Comparison of ENCODE assay signal across 13 mouse cellular contexts in genomic region chr11:87753891-87754501, GRCm38 (mm10). TPM values are rescaled to one million over a fixed set of nuclear protein-coding genes. Genes with fewer than 3 reads are reported as not detected.
A peak's percentile ranks its signal among the peaks of the same experiment; 100 is the strongest.
DNase-seq lines count a peak whose midpoint lies in the region; ATAC-seq lines count a peak whose summit lies in the region.
"Had no signal": no experiment of that assay in that cellular context is flagged by ENCODE, and none has a peak within 500 bp of the region (broad histone marks: within the 10 kb centered on the region; RNA-seq: fewer than 3 reads in every experiment).

No protein-coding gene starts in this region.

- no peak overlapping the region for H3K9ac ChIP-seq in forebrain, embryonic 15.5 days (replicated peaks)
- H3K9ac ChIP-seq in liver, embryonic 12.5 days: peak overlapping the region; percentile 94
- H3K9ac ChIP-seq in forebrain, embryonic 13.5 days: no peak overlapping the region
- H3K9ac ChIP-seq: embryonic facial prominence, embryonic 15.5 days had no signal

- no peak for DNase-seq in forebrain, embryonic 10.5 days (ENCODE audit: extremely low spot score, low spot score)
- peak; percentile 46 to 60 for DNase-seq in spleen, postnatal 10 days (ENCODE audit: low spot score in 2 of 2)
- DNase-seq in spleen, adult 12 weeks (ENCODE audit: low spot score): no peak
- peak; percentile 44 for DNase-seq in thymus, postnatal 14 days
- DNase-seq in layer of hippocampus, adult 11-12 months (ENCODE audit: low spot score): no peak
- DNase-seq: adrenal gland, postnatal 36 days; cerebellum, postnatal 14 days; kidney, adult 18-20 months had no signal

- peaks cover 10% of the 10 kb centered on the region for H3K4me1 ChIP-seq in forebrain, embryonic 10.5 days
- H3K4me1 ChIP-seq in forebrain, embryonic 15.5 days: no peaks in the 10 kb centered on the region
- H3K4me1 ChIP-seq in liver, embryonic 12.5 days: peaks cover 77% of the 10 kb centered on the region
- no peaks in the 10 kb centered on the region for H3K4me1 ChIP-seq in forebrain, embryonic 13.5 days

- H3K36me3 ChIP-seq in forebrain, embryonic 10.5 days (replicated peaks): no peaks in the 10 kb centered on the region
- H3K36me3 ChIP-seq in forebrain, embryonic 15.5 days: no peaks in the 10 kb centered on the region
- peaks cover 25% of the 10 kb centered on the region for H3K36me3 ChIP-seq in liver, embryonic 12.5 days
- H3K36me3 ChIP-seq in forebrain, embryonic 13.5 days (ENCODE audit: poor library complexity, severe bottlenecking): no peaks in the 10 kb centered on the region
- H3K36me3 ChIP-seq: embryonic facial prominence, embryonic 15.5 days had no signal

- 90% methylated on average over 5 of the region's 5 CpGs for WGBS in forebrain, embryonic 10.5 days
- 87% methylated on average over 5 of the region's 5 CpGs for WGBS in forebrain, embryonic 15.5 days
- WGBS in liver, embryonic 12.5 days (ENCODE audit: insufficient replicate concordance): 12% methylated on average over 5 of the region's 5 CpGs
- WGBS in forebrain, embryonic 13.5 days: 85% methylated on average over 5 of the region's 5 CpGs

- H3K27me3 ChIP-seq in forebrain, embryonic 10.5 days (ENCODE audit: poor library complexity, severe bottlenecking): no peaks in the 10 kb centered on the region
- H3K27me3 ChIP-seq in forebrain, embryonic 15.5 days: 0 out of 2 replicates have a peak, but pooled peaks cover 3% of the 10 kb centered on the region
- H3K27me3 ChIP-seq in liver, embryonic 12.5 days (replicated peaks): no peaks in the 10 kb centered on the region
- H3K27me3 ChIP-seq in forebrain, embryonic 13.5 days: no peaks in the 10 kb centered on the region

- no peak overlapping the region for H3K4me3 ChIP-seq in forebrain, embryonic 10.5 days
- no peak overlapping the region for H3K4me3 ChIP-seq in forebrain, embryonic 15.5 days
- H3K4me3 ChIP-seq in liver, embryonic 12.5 days: peak overlapping the region; percentile 82
- H3K4me3 ChIP-seq in forebrain, embryonic 13.5 days: no peak overlapping the region
- H3K4me3 ChIP-seq: embryonic facial prominence, embryonic 15.5 days; myocyte had no signal

- H3K27ac ChIP-seq in forebrain, embryonic 10.5 days: peak overlapping the region; percentile 53
- H3K27ac ChIP-seq in forebrain, embryonic 15.5 days (replicated peaks): no peak overlapping the region
- H3K27ac ChIP-seq in liver, embryonic 12.5 days: peak overlapping the region; percentile 100
- no peak overlapping the region for H3K27ac ChIP-seq in forebrain, embryonic 13.5 days
- H3K27ac ChIP-seq: embryonic facial prominence, embryonic 15.5 days had no signal

- no peaks in the 10 kb centered on the region for H3K9me3 ChIP-seq in forebrain, embryonic 10.5 days
- no peaks in the 10 kb centered on the region for H3K9me3 ChIP-seq in forebrain, embryonic 15.5 days
- no peaks in the 10 kb centered on the region for H3K9me3 ChIP-seq in liver, embryonic 12.5 days (replicated peaks)
- H3K9me3 ChIP-seq in forebrain, embryonic 13.5 days (replicated peaks): no peaks in the 10 kb centered on the region
- H3K9me3 ChIP-seq: embryonic facial prominence, embryonic 15.5 days had no signal

- no peak for ATAC-seq in forebrain, embryonic 15.5 days (replicated peaks)
- no peak for ATAC-seq in liver, embryonic 12.5 days
- no peak for ATAC-seq in forebrain, embryonic 13.5 days

- no peak overlapping the region for H3K4me2 ChIP-seq in forebrain, embryonic 15.5 days (replicated peaks)
- peak overlapping the region; percentile 84 for H3K4me2 ChIP-seq in liver, embryonic 12.5 days
- H3K4me2 ChIP-seq in forebrain, embryonic 13.5 days: no peak overlapping the region
- H3K4me2 ChIP-seq: embryonic facial prominence, embryonic 15.5 days had no signal

RNA-seq across cellular contexts. Expression of gene Tspoap1, which starts 6.3 kb away (rescaled TPM):
- 11.0 and 11.1 TPM in 2 replicates for polyA plus RNA-seq in forebrain, embryonic 10.5 days (2016; fragmentation: Nextera tagmentation; extraction: Ambion mirVana)
- 30.3 and 31.8 TPM in 2 replicates for polyA plus RNA-seq in forebrain, embryonic 15.5 days (2015; fragmentation: Nextera tagmentation; extraction: Ambion mirVana)
- polyA plus RNA-seq in liver, embryonic 12.5 days (2016; fragmentation: Nextera tagmentation; extraction: Ambion mirVana): 5.9 and 6.2 TPM in 2 replicates
- polyA plus RNA-seq in forebrain, embryonic 13.5 days (2015; fragmentation: Nextera tagmentation; extraction: Ambion mirVana): 20.7 and 29.1 TPM in 2 replicates

RNA-seq across cellular contexts. Expression of gene Supt4a, which starts 16.6 kb away (rescaled TPM):
- 153 and 160 TPM in 2 replicates for polyA plus RNA-seq in forebrain, embryonic 10.5 days (2016; fragmentation: Nextera tagmentation; extraction: Ambion mirVana)
- 160 and 164 TPM in 2 replicates for polyA plus RNA-seq in forebrain, embryonic 15.5 days (2015; fragmentation: Nextera tagmentation; extraction: Ambion mirVana)
- 207 and 209 TPM in 2 replicates for polyA plus RNA-seq in liver, embryonic 12.5 days (2016; fragmentation: Nextera tagmentation; extraction: Ambion mirVana)
- polyA plus RNA-seq in forebrain, embryonic 13.5 days (2015; fragmentation: Nextera tagmentation; extraction: Ambion mirVana): 168 and 177 TPM in 2 replicates

RNA-seq across cellular contexts. Expression of gene Mpo, which starts 39.4 kb away (rescaled TPM):
- 4.5 and 5.1 TPM in 2 replicates for polyA plus RNA-seq in forebrain, embryonic 10.5 days (2016; fragmentation: Nextera tagmentation; extraction: Ambion mirVana)
- 0.18 and 0.27 TPM in 2 replicates for polyA plus RNA-seq in forebrain, embryonic 15.5 days (2015; fragmentation: Nextera tagmentation; extraction: Ambion mirVana)
- 209 and 217 TPM in 2 replicates for polyA plus RNA-seq in liver, embryonic 12.5 days (2016; fragmentation: Nextera tagmentation; extraction: Ambion mirVana)
- polyA plus RNA-seq in forebrain, embryonic 13.5 days (2015; fragmentation: Nextera tagmentation; extraction: Ambion mirVana): 0.17 and 0.44 TPM in 2 replicates
- polyA plus RNA-seq: myocyte had no signal

Comparison
In these comparisons a context has a peak if more than half of its experiments do, and no peak if none do; other contexts are left out.
1. DNase-seq: peak in spleen, postnatal 10 days (2 of 2) and thymus, postnatal 14 days (single experiment); none in forebrain, embryonic 10.5 days (single experiment), spleen, adult 12 weeks (single experiment) and layer of hippocampus, adult 11-12 months (single experiment).
2. H3K27ac ChIP-seq: peak in forebrain, embryonic 10.5 days (single experiment) and liver, embryonic 12.5 days (single experiment); none in forebrain, embryonic 15.5 days (single experiment) and forebrain, embryonic 13.5 days (single experiment).
3. RNA of gene Mpo, which starts 39.4 kb away (polyA plus RNA-seq): 209 to 217 TPM in liver, embryonic 12.5 days; 4.5 to 5.1 TPM in forebrain, embryonic 10.5 days, 0.18 to 0.27 TPM in forebrain, embryonic 15.5 days and 0.17 to 0.44 TPM in forebrain, embryonic 13.5 days; every median in the first group is over 10 times any median in the second.